Mouse (Mus musculus) brain, embryonic 14.5 days (tissue): Measurements from ENCODE around the gene Vps45. TPM values are rescaled to one million over a fixed set of nuclear protein-coding genes. Genes with fewer than 3 reads are reported as not detected.
"Not testable (repeated sequence)": the region's sequence is repeated elsewhere in the genome, so short reads cannot be mapped to it uniquely, and the experiment has no call there.

Experiments used
- DNase-seq: peaks from one replicate; pipeline ENCODE4 v3.0.0-alpha.2; 2011; ENCODE audit warnings: low read depth
- CTCF ChIP-seq: fragments of 200-500 bp; IDR thresholded peaks from 2 replicates; pipeline ENCODE4 v1.5.1; 2012; ENCODE audit warnings: inconsistent platforms, mild to moderate bottlenecking, moderate library complexity, borderline replicate concordance; ENCODE audit not compliant: insufficient read depth, insufficient read length; ENCODE audit errors: extremely low read depth
- POLR2A ChIP-seq: fragments of 200-500 bp; IDR thresholded peaks from 2 replicates; pipeline ENCODE4 v1.6.1; 2012; ENCODE audit warnings: mild to moderate bottlenecking, inconsistent platforms, borderline replicate concordance; ENCODE audit not compliant: poor library complexity, insufficient read depth, insufficient read length, severe bottlenecking; ENCODE audit errors: extremely low read depth
- polyA plus RNA-seq: library from polyadenylated mRNA; depleted of rRNA; stranded (reverse); fragments of >200 nt; gene quantifications from 2 replicates; pipeline ENCODE4 v1.2.3, GENCODE M21; 2012

Gene Vps45
- polyA plus RNA-seq, 1 experiment: 30.8 TPM

DNA sequence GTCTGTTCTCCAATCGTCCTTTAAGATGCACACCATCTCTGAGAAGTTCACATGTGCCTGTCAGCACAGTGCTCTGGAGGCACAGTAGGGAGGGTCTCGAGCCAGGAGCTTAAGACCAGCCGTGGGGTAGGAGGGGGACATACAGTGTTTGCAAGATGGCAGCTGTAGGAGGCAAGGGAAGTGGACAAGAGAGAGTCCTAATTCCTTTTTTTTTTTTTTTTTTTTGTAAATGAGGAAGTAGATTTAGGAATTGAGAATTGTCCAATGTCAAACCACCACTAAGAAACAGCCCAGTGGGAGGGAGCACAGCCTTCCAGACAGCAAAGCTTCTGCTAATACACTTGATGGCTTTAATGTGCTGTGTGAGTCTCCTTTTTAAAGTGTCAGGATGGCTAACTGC lies 81.2 kb downstream of the Vps45 start:
- no peak for TF ChIP-seq CTCF

GRCm38 (mm10) chr3:95972873-95973634 lies 85.2 kb downstream of the Vps45 start:
- TF ChIP-seq POLR2A: no peak
- TF ChIP-seq CTCF: no peak
- DNase-seq: peak; percentile 98

More for the DNA sequence above, 81.2 kb downstream of the Vps45 start:
- no peak for DNase-seq

DNA sequence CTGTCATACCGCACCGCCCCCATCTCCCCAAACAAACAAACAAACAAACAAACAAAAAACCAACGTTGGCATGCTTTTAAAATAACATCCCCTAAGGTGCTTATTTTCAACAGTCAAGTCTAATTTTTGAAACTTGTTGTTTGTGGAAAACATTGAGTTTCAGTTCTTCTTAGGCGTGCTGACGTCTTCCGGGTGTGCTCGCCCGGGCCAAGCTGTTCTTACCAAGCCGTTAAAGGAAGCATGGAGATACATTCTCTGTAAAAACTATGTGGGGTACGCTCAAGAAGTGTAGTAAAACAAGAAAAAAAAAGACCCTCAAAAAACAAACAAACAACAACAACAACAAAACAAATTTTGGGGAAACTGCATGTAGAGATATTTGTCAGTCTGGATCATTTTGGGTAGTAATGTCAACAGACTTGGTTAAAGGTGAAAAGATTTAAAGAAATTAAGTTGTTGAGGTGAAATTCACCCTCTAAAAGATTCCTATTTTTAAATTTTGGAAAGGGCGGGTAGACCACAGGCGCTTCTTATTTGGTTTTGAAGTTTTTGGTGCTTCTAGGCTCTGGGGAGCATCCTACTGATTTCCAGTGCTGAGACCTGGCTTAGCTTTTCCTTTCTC lies 85.9 kb downstream of the Vps45 start:
- no peak for DNase-seq
- no peak for TF ChIP-seq POLR2A
- TF ChIP-seq CTCF: no peak

GRCm38 (mm10) chr3:95970661-95971060 lies 87.6 kb downstream of the Vps45 start:
- DNase-seq: not testable (repeated sequence)

DNA sequence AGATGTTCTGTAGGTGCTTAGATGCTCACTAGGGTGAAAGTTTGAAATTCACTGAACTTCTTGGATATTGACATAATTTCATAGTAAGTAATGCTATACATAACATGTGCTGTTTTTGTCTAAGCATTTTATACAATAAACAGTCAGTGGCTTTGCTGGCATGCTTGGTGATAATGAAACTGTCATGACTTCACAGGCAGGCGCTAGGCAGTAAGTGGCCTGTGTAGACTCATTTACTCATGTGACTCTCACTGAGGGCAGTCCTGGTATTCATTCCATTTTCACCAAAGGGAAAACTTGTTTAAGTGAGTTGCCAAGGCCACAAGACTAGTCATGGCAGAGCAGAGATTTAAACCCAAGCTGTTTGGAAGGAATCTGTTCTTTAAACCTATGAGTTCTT lies 89.0 kb downstream of the Vps45 start:
- DNase-seq: no peak
- TF ChIP-seq CTCF (no peak), POLR2A (no peak)

DNA sequence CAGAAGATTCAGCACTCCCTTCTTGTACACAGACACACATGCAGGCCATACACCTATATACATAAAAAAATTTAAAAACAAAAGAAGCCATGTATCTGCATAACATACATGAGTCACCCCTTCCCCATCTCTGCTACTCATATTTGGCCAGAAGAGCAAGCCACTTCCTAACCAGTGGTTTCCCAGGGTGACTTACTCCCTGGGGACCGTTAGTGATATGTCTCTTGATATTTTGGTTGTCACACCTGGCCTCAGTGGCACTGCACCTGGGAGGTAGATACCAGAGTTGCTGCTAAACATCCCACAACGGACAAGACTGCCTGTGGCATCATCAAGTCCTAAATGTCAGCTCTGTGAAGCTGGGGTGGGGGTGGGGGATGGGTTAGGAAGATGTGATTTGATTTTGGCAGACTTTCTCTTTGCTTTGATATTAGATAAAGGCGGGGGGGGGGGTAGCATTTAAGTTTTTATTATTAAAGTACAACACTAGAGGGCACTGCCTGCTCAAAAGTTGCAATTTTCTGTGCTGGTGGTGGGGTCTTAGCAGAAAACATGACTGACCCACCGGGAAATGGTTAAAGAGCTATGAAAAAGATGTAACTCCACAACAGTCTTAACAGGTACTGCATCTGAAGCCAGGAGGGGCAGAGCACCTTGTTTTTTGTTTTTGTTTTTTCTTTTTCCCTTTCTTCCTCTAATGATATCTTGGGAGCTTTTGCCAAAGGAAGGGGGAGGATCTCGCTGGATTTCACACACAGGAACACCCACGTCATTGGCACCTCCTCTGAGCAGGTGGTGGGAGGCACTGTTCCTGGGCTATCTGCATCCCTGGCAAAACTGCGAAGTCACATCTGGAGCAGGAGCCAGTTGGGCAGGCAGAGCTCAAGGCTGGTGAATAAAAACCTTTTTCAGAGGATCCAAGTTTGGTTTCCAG lies 92.5 kb downstream of the Vps45 start:
- TF ChIP-seq POLR2A (no peak), CTCF (peak; percentile 46; the same call in 1 of the 2 replicates)

DNA sequence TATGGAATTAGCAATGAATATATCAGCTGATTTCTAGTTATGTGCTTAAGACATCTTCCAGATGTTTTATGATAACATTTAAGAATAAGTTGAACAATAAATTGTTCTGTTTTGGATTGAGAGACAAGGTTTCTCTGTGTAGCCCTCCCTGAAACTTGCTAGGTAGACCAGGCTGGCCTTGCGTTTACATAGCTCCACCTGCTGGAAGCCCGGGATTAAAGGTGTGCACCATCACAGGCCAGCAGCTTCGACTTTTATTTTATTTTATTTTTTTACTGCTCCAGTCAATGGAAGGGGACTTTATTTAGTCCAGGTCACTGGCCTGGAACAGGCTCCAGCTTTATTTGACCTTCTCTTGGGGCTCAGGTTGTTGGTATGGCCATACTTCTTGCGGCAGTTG lies 94.6 kb downstream of the Vps45 start:
- no peak for TF ChIP-seq POLR2A
- peak; percentile 59; the same call in 1 of the 2 replicates for TF ChIP-seq CTCF
- no peak for DNase-seq

More for the DNA sequence above, 92.5 kb downstream of the Vps45 start:
- peak; percentile 76 for DNase-seq

DNA sequence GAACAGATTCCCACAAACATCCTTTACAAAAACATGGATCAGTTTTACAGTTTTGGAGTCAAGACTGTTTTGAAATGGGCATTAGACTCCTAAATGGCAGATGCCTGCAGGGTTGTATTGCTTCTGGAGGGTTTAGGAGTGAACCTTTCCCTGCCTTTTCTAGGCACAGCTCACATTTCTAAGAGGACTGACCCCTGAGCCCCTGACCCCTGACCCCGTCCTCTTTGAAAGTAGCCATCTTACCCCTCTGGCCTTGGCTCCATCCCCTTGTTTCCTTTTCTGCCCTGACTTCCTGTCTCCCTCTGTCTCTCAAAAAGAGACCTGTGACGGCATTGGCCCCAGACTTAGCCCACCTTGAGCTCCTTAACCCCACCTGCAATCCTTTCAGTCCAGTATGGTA lies 95.0 kb downstream of the Vps45 start:
- TF ChIP-seq POLR2A (no peak), CTCF (no peak)
- no peak for DNase-seq

DNA sequence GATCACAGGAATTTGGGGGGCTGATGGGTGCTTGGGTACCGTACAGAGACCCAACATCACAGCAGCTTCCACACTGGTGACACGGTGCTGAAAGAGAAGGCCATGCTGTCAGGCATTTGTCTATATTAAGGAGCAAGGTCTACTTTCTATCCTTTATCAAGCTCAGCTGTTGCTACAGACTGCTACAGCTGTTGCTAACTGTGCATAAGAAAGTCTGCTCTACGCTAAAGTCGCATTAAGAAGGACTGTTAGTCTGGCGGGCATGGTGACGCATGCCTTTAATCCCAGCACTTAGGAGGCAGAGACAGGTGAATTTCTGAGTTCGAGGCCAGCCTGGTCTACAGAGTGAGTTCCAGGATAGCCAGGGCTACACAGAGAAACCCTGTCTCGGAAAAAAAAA lies 96.1 kb downstream of the Vps45 start:
- not testable (repeated sequence) for DNase-seq

DNA sequence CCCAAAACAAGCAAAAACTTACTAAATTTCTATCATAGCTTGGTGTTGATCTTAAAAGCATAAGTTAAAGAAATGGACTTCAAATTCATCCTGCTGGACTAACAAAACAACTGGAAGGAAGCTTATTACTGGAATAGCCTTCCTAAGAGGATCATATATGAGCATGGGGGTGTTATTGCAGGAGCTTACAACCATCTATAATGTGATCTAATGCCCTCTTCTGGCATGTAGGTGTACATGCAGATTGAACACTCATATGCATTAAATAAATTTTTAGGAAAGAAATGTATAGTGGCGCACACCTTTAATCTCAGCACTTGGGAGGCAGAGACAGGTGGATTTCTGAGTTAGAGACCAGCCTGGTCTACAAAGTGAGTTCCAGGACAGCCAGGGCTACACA lies 98.5 kb downstream of the Vps45 start:
- no peak for DNase-seq
- TF ChIP-seq POLR2A (no peak), CTCF (no peak)

GRCm38 (mm10) chr3:95959082-95959481 lies 99.2 kb downstream of the Vps45 start:
- no peak for TF ChIP-seq POLR2A
- TF ChIP-seq CTCF: no peak
- no peak for DNase-seq

DNA sequence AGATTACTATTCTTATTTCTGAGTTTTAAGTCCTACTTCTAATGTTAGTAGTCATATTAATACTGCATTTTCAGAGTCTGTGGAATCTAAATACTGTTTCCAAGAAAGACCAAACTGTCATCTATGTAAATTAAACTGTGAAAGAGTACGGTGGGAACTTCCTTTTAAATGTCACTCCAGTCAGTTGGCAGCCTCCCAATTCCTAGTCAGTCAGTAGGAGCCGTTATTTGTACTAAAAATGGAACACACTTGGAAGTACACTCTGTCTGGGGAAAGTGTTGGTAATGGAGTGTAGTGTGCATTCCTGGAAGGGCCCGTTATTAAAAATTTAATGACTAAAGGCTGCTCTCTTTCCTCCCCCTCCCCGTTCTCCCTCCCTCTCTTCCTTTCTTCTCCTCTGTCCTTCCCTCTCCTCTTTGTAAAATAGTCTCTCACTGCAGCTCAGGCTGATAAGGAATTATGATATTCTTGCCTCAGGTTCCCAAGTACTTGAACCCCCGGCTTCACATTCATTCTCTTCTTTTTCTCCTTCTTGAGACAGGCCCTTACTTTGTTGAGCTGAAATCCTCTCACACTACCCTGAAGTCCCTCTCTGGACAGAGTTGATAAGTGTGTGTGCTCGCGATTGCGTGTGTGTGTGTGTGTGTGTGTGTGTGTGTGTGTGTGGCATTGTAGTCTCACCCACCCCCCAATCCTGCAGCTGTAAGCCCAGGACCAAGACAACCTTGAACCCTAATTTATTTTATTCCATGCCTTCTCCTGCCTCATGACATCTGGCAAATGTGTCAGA lies 100.7 kb downstream of the Vps45 start:
- TF ChIP-seq POLR2A (no peak), CTCF (no peak)
- DNase-seq: peak; percentile 80
